Mouse (Mus musculus) liver, embryonic 12.5 days (tissue): ENCODE measurements around the gene Aif1l. TPM values are rescaled to one million over a fixed set of nuclear protein-coding genes. Genes with fewer than 3 reads are reported as not detected.

Experiments used
- ATAC-seq: fragments of 200-750 bp; cut with Nextera tagmentation; 2 replicates; pipeline ENCODE4 v1.8.0; 2017; ENCODE audit warnings: moderate number of reproducible peaks, mild to moderate bottlenecking, moderate library complexity
- H3K27ac ChIP-seq: fragments of 300-500 bp; sonication (generic); 2 replicates; pipeline ENCODE4 v1.5.1; 2016; ENCODE audit warnings: mild to moderate bottlenecking
- H3K27me3 ChIP-seq: fragments of 300-500 bp; sonication (generic); replicated peaks from 2 replicates; pipeline ENCODE4 v1.6.1; 2016; ENCODE audit warnings: mild to moderate bottlenecking, moderate library complexity
- H3K36me3 ChIP-seq: fragments of 300-500 bp; sonication (generic); 2 replicates; pipeline ENCODE4 v1.6.1; 2016; ENCODE audit warnings: mild to moderate bottlenecking, moderate library complexity
- H3K4me1 ChIP-seq: fragments of 300-500 bp; sonication (generic); 2 replicates; pipeline ENCODE4 v1.6.1; 2016
- H3K4me2 ChIP-seq: fragments of 300-500 bp; sonication (generic); 2 replicates; pipeline ENCODE4 v1.6.1; 2016; ENCODE audit warnings: mild to moderate bottlenecking, moderate library complexity
- H3K4me3 ChIP-seq: fragments of 300-500 bp; sonication (generic); 2 replicates; pipeline ENCODE4 v1.5.1; 2016; ENCODE audit warnings: mild to moderate bottlenecking, moderate library complexity
- H3K9ac ChIP-seq: fragments of 300-500 bp; sonication (generic); 2 replicates; pipeline ENCODE4 v1.6.1; 2016; ENCODE audit warnings: mild to moderate bottlenecking, moderate library complexity
- H3K9me3 ChIP-seq: fragments of 300-500 bp; sonication (generic); replicated peaks from 2 replicates; pipeline ENCODE4 v1.6.1; 2016; ENCODE audit warnings: mild to moderate bottlenecking, moderate library complexity
- WGBS: fragments of 180-500 bp; shearing (Covaris S2); methylation state at CpG from one replicate; pipeline ENCODE4 v1.1.7; 2016; ENCODE audit not compliant: insufficient replicate concordance; 5-methylcytosine and 5-hydroxymethylcytosine counted together
- polyA plus RNA-seq: library from polyadenylated mRNA; unstranded; fragments of >200 nt; fragmentation: Nextera tagmentation; extraction: Ambion mirVana; gene quantifications from 2 replicates; pipeline ENCODE4 v1.2.1, GENCODE M21; 2016

Aif1l gene
- polyA plus RNA-seq, 1 experiment from 2014 or later: 5.2 TPM

DNA sequence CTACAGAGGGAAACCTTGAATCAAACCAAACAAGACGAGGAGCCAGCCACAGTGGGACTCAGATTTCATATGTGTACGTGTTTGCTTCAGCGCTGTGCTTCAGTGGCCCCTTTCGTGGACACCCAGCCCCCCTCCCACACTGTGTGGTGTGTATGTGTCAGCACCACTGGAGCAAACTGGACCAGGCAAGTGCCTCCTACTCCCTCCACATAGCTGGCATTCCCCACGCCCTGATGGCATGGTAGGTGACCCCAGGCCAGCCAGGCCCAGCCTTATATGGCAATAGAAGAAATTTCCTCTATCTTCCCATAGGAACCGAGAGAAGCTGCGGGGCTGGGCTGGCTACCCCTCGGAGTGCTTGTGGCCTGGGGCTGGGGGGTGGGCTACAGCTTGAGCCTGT lies 3.7 kb downstream of the Aif1l start:
- Histone ChIP-seq H3K4me3 (no peak overlapping the region), H3K36me3 (no peaks in the 10 kb centered on the region), H3K9me3 (no peaks in the 10 kb centered on the region), H3K4me1 (peaks cover 15% of the 10 kb centered on the region), H3K27me3 (peaks cover 44% of the 10 kb centered on the region), H3K4me2 (no peak overlapping the region), H3K27ac (no peak overlapping the region), H3K9ac (no peak overlapping the region)
- no peak for ATAC-seq
- 63% methylated on average over 8 of the region's 8 CpGs for WGBS

DNA sequence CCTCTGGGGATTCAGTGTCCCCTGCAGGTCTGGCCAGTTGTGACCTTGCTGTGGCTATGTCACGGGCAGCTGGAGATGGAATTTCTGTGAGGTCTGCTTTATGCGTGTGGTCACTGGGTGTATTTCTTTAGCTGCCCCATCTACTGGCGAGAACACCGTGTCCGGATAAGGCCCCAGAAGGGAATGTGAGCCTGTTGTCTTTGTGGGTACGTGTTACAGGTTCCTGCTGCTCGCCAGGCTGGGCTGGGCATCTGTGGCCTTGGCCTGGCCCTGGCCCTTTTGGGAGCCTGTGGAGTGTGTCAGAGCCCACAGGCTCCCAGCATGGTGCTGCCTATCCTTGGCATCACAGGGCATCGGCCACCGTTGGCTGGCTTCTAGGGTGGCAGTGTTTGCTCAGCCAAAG lies 4.8 kb downstream of the Aif1l start:
- no peak for ATAC-seq
- Histone ChIP-seq H3K4me1 (peaks cover 15% of the 10 kb centered on the region), H3K27ac (no peak overlapping the region), H3K36me3 (no peaks in the 10 kb centered on the region), H3K9ac (no peak overlapping the region), H3K9me3 (no peaks in the 10 kb centered on the region), H3K4me3 (no peak overlapping the region), H3K4me2 (no peak overlapping the region), H3K27me3 (peaks cover 36% of the 10 kb centered on the region)
- WGBS: 78% methylated on average over 9 of the region's 9 CpGs

DNA sequence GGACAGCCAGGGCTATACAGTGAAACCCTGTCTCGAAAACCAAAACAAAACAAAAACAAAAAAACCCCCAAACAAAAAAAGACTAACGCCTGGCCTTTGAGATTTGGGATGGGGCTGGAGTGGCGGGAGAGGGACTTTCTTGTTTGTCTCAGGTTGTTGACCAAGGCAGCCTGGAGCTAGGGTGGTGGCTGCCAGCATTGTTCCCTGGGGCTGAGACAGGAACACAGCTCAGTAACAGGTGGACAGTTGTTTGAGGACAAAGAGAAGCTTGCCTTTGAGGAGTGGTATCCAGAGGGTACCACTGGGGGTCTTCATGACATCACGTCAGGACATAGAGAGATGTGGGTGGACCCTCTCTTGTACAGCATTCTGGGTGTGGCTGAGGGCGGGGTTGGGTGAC lies 5.7 kb downstream of the Aif1l start:
- no peak overlapping the region for H3K4me2 ChIP-seq
- no peak for ATAC-seq
- peaks cover 14% of the 10 kb centered on the region for H3K4me1 ChIP-seq
- H3K9ac ChIP-seq: no peak overlapping the region
- peaks cover 27% of the 10 kb centered on the region for H3K27me3 ChIP-seq
- 64% methylated on average over 5 of the region's 5 CpGs for WGBS
- H3K27ac ChIP-seq: no peak overlapping the region
- H3K36me3 ChIP-seq: no peaks in the 10 kb centered on the region
- H3K9me3 ChIP-seq: no peaks in the 10 kb centered on the region
- H3K4me3 ChIP-seq: no peak overlapping the region

DNA sequence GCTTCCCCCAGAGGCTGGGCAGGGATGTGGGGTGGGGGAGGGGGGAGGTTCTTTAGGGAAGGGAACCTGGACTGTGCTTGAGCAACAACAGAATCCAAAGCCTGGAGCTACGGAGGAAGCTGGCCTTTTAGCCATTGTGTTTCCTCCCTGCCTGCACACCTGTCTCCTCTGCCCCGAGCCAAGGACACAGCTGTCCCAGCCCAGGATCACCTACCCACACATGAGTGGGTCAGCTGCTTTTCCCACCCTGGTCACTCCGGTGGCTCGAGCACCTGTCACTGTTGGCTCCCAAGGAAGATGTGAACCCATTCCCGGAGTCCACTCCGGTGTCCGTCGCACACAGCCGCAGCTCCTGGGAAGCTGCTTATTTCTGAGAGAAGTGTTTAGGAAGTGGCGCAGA lies 7.3 kb downstream of the Aif1l start:
- H3K4me3 ChIP-seq: no peak overlapping the region
- peaks cover 12% of the 10 kb centered on the region; the same call in 1 of the 2 replicates for H3K4me1 ChIP-seq
- H3K9ac ChIP-seq: no peak overlapping the region
- WGBS: 78% methylated on average over 10 of the region's 10 CpGs
- no peaks in the 10 kb centered on the region for H3K36me3 ChIP-seq
- no peak overlapping the region for H3K27ac ChIP-seq
- H3K27me3 ChIP-seq: peaks cover 12% of the 10 kb centered on the region
- ATAC-seq: no peak
- H3K4me2 ChIP-seq: no peak overlapping the region
- no peaks in the 10 kb centered on the region for H3K9me3 ChIP-seq

DNA sequence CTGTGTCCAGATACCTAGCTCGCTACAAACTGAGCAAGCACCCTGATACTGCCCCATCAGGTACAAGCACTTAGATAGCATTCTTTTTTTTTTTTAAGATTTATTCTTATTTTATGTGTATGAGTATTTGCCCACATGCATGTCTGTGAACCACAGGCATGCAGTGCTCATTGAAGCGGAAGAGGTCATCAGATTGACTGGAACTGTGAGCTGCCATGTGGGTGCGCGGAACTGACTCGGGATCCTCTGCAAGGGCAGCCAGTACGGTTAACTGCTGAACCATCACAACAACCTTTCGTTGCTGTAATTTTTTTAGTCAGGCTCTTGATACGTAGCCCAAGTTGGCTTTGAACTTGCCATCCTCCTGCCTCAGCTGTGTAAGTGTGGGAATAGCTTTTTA lies 11.0 kb downstream of the Aif1l start:
- no peak overlapping the region for H3K4me2 ChIP-seq
- H3K27me3 ChIP-seq: peaks cover 5% of the 10 kb centered on the region; the same call in 1 of the 2 replicates
- 86% methylated on average over 8 of the region's 8 CpGs for WGBS
- no peak overlapping the region for H3K4me3 ChIP-seq
- H3K9ac ChIP-seq: no peak overlapping the region
- no peaks in the 10 kb centered on the region for H3K9me3 ChIP-seq
- ATAC-seq: no peak
- H3K27ac ChIP-seq: no peak overlapping the region
- no peaks in the 10 kb centered on the region for H3K36me3 ChIP-seq
- H3K4me1 ChIP-seq: peaks cover 12% of the 10 kb centered on the region; the same call in 1 of the 2 replicates

DNA sequence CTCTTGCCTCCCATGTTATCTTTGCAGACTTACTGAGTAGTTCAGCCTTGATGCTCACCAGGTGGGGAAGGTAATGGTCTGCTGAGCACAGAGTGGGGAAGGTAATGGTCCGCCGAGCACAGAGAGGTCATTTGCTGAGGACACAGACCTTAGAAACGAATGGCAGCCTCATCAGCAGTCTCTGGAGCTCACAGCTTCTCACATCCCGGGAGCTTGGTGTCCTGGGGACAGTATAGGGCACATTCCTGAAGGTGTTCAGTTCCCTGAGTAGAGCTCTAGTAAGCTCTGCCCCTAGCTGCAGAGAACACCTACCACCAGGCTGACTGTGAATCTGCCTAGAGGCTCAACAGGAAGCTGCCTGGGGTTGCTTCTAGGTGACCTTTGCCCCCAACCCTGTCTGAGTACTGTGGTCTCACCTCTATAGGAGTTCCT lies 11.9 kb downstream of the Aif1l start:
- Histone ChIP-seq H3K27ac (no peak overlapping the region), H3K4me3 (no peak overlapping the region), H3K27me3 (peaks cover 5% of the 10 kb centered on the region; the same call in 1 of the 2 replicates), H3K4me2 (no peak overlapping the region), H3K36me3 (no peaks in the 10 kb centered on the region), H3K4me1 (peaks cover 12% of the 10 kb centered on the region; the same call in 1 of the 2 replicates), H3K9ac (no peak overlapping the region), H3K9me3 (no peaks in the 10 kb centered on the region)
- WGBS: 66% methylated on average over 4 of the region's 4 CpGs
- ATAC-seq: no peak; the same call in 1 of the 2 replicates

DNA sequence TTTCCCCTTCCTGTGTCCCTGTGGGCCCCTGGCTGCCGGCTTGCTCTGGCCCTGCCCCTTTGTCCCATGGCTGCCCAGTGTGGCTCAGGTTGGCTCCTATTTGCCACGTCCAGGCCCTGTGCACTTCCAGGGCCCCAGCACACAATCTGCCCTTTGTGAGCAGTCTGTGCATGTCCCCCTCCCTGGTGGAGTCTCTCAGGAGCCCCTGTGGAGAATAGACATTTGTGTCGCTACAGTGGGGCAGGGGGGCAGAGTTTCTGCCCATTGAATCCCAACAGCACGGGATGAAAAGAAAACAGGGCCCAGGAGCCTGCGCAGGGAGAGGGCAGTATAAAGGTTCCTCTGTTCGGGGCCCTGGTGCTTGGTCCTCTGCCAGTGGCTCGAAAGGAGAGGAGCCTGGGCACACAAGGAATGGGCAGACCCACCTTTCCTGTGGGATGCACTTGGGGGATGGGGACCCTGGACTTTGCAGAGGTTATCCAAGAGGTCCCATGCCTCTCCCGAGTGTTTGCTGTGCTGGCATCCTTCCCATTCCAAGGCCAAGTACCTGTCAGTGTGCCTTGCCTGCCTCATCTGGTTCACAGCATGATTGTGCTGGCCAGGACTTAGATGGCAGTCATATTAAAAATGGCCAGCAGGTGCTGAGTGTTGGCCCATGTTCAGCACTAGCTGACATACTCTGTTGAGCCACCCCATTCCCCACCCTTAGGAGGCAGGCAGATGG lies 12.7 kb downstream of the Aif1l start:
- H3K9ac ChIP-seq: no peak overlapping the region
- no peak overlapping the region for H3K4me3 ChIP-seq
- H3K9me3 ChIP-seq: no peaks in the 10 kb centered on the region
- no peaks in the 10 kb centered on the region for H3K36me3 ChIP-seq
- WGBS: 55% methylated on average over 8 of the region's 8 CpGs
- no peak for ATAC-seq
- peaks cover 12% of the 10 kb centered on the region; the same call in 1 of the 2 replicates for H3K4me1 ChIP-seq
- H3K27ac ChIP-seq: no peak overlapping the region
- peaks cover 5% of the 10 kb centered on the region; the same call in 1 of the 2 replicates for H3K27me3 ChIP-seq
- H3K4me2 ChIP-seq: no peak overlapping the region

DNA sequence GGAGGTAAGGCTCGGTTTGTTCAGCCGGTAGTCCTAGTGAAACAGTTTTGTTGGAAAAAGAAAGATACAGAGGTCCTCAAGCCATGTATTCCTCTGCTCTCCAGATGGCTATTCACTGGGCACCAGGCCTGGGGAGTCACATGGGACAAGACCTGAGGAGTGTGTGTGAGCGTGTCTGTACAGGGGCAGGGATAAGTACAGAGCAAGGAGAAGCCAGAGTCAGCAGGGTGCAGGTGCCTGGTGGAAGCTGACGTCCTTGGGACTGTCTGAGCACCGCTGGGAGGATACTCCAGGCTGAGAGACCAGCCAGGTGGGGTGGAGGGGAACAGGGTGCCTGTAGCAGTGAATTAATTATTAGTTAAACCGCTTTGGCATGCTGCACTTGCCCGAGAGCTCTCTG lies 13.6 kb downstream of the Aif1l start:
- no peak for ATAC-seq
- Histone ChIP-seq H3K27ac (no peak overlapping the region), H3K4me2 (no peak overlapping the region), H3K36me3 (no peaks in the 10 kb centered on the region), H3K4me1 (peaks cover 5% of the 10 kb centered on the region; the same call in 1 of the 2 replicates), H3K9ac (no peak overlapping the region), H3K4me3 (no peak overlapping the region), H3K9me3 (no peaks in the 10 kb centered on the region), H3K27me3 (peaks cover 5% of the 10 kb centered on the region; the same call in 1 of the 2 replicates)
- WGBS: 70% methylated on average over 7 of the region's 7 CpGs

DNA sequence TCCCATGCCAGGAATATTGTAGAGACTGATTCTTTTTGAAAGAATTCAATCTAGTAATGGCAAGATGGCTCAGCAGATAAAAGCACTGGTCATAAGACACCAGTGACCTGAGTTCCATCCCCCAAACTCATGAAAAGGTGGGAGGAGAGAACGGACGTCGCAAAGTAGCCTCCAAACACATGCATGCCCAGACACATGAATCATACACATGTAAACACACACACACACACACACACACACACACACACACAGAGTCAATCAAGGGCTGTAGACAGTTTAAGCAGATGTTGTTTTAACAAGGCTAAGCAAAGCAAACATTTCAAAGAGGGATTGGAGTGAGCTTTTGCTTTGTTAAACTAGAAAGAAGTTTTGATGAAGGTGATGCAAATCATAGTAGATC lies 14.3 kb downstream of the Aif1l start:
- H3K27ac ChIP-seq: no peak overlapping the region
- no peaks in the 10 kb centered on the region for H3K36me3 ChIP-seq
- no peak overlapping the region for H3K9ac ChIP-seq
- no peak for ATAC-seq
- no peaks in the 10 kb centered on the region; the same call in 1 of the 2 replicates for H3K27me3 ChIP-seq
- H3K9me3 ChIP-seq: no peaks in the 10 kb centered on the region
- H3K4me1 ChIP-seq: 0 out of 2 replicates have a peak, but pooled peaks cover 5% of the 10 kb centered on the region
- WGBS: 70% methylated on average over 3 of the region's 3 CpGs
- H3K4me3 ChIP-seq: no peak overlapping the region
- no peak overlapping the region for H3K4me2 ChIP-seq

DNA sequence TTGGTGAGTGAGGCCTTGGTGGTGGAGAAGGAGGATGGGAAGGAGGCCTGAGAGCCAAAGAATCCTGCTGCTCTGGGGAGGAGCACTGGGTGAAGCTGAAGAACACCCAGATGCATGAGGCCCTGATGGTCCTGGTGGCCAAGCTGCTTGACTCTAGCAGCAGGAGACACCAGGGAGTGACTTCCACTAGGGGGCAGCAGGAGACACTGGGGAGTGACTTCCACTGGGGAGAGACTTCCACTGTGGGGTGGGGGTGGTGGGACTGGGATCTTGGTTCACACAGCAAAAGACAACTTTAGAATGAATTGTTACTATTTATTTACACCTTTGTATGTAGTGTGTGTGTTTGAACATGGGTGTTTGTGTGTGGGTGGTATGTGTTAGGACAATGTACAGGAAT lies 15.2 kb downstream of the Aif1l start:
- H3K36me3 ChIP-seq: no peaks in the 10 kb centered on the region
- H3K9ac ChIP-seq: no peak overlapping the region
- H3K4me2 ChIP-seq: no peak overlapping the region
- H3K4me3 ChIP-seq: no peak overlapping the region
- H3K4me1 ChIP-seq: 0 out of 2 replicates have a peak, but pooled peaks cover 5% of the 10 kb centered on the region
- no peak overlapping the region for H3K27ac ChIP-seq
- H3K27me3 ChIP-seq: no peaks in the 10 kb centered on the region; the same call in 1 of the 2 replicates
- no peak for ATAC-seq
- H3K9me3 ChIP-seq: no peaks in the 10 kb centered on the region

DNA sequence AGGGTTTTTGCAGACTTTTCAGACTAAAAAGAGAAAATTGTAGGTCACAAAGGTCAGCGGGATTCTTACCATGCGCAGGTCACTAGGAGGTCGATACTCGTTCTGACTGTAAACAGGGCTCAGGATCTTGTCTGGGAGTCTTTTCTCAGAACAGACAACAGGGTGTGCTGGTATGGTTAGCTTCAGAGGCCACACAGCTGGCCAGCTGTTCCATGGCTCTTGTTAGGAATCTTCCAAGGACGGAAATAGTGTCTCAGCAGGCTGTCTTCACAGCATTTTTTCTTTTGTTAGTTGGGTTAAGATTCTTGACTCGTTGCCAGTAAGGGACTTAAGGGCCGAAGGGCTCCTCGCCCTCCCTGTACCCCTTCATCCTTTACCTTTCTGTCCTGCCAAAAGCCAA lies 16.9 kb downstream of the Aif1l start:
- Histone ChIP-seq H3K4me3 (no peak overlapping the region), H3K4me1 (no peaks in the 10 kb centered on the region), H3K36me3 (no peaks in the 10 kb centered on the region), H3K4me2 (no peak overlapping the region), H3K27ac (no peak overlapping the region), H3K27me3 (peaks cover 14% of the 10 kb centered on the region; the same call in 1 of the 2 replicates), H3K9me3 (no peaks in the 10 kb centered on the region), H3K9ac (no peak overlapping the region)
- WGBS: 64% methylated on average over 8 of the region's 8 CpGs
- ATAC-seq: no peak

DNA sequence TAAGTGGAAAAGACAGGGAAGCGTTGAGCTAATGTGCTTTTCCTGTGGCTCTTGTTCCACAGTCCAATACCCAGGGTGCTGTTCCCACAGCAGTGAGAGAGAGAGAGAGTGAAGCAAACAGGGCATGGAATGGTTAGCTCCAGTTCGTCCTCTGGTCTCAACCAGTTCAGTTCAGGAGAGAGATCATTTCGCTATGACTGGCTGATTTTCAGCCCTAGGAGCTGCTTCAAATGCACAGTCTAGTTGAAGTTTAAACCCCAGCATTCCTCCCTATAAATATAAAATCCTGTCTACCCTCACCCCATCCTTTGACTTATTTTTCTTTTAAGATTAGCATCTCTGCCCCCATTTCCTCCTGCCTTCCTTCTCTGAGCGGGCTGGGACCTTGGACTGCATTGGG lies 22.6 kb downstream of the Aif1l start:
- 67% methylated on average over 4 of the region's 4 CpGs for WGBS
- no peak for ATAC-seq
- no peak overlapping the region for H3K4me2 ChIP-seq

More for the DNA sequence above, 22.6 kb downstream of the Aif1l start:
- Histone ChIP-seq H3K9ac (no peak overlapping the region), H3K4me1 (peaks cover 23% of the 10 kb centered on the region), H3K4me3 (no peak overlapping the region), H3K27me3 (peaks cover 22% of the 10 kb centered on the region; the same call in 1 of the 2 replicates), H3K9me3 (no peaks in the 10 kb centered on the region), H3K36me3 (peaks cover 13% of the 10 kb centered on the region), H3K27ac (no peak overlapping the region)
